Mouse (Mus musculus): ENCODE results near the gene Csmd2.

- TF ChIP-seq CTCF (IDR thresholded peaks at IDR 0.05; ENCODE audit: control insufficient read depth, insufficient read depth, low read length) (no peak), POLR2A (IDR thresholded peaks at IDR 0.05; ENCODE audit: borderline replicate concordance, control insufficient read depth, low read depth, low read length) (no peak)
These were observed 128.7 kb downstream of the Csmd2 start for GRCm38 (mm10) chr4:128116331-128116730.
